Mouse (Mus musculus): ENCODE results near the gene Gtpbp1.

Gtpbp1 gene

GRCm38 (mm10) chr15:79755176-79755575 lies 64.5 kb downstream of the Gtpbp1 start:
- no peak for DNase-seq (ENCODE audit: low read depth)

GRCm38 (mm10) chr15:79755977-79756625 lies 65.5 kb downstream of the Gtpbp1 start:
- no peak for DNase-seq (ENCODE audit: low read depth)

GRCm38 (mm10) chr15:79757118-79757517 lies 66.5 kb downstream of the Gtpbp1 start:
- no peak for DNase-seq (ENCODE audit: low read depth)

- no peak for DNase-seq (ENCODE audit: low read depth)
Observed at GRCm38 (mm10) chr15:79760956-79761355, 70.3 kb downstream of the Gtpbp1 start.

GRCm38 (mm10) chr15:79763001-79763400 lies 72.4 kb downstream of the Gtpbp1 start:
- no peak for DNase-seq (ENCODE audit: low read depth)

GRCm38 (mm10) chr15:79763601-79764246 lies 73.1 kb downstream of the Gtpbp1 start:
- no peak for DNase-seq (ENCODE audit: low read depth)

GRCm38 (mm10) chr15:79764539-79765267 lies 74.1 kb downstream of the Gtpbp1 start:
- DNase-seq (ENCODE audit: low read depth): no peak

GRCm38 (mm10) chr15:79765361-79765760 lies 74.7 kb downstream of the Gtpbp1 start:
- DNase-seq (ENCODE audit: low read depth): no peak

GRCm38 (mm10) chr15:79766168-79766567 lies 75.5 kb downstream of the Gtpbp1 start:
- no peak for DNase-seq (ENCODE audit: low read depth)

GRCm38 (mm10) chr15:79766586-79767071 lies 76.0 kb downstream of the Gtpbp1 start:
- no peak for DNase-seq (ENCODE audit: low read depth)

GRCm38 (mm10) chr15:79767327-79767961 lies 76.8 kb downstream of the Gtpbp1 start:
- DNase-seq (ENCODE audit: low read depth): no peak

- DNase-seq (ENCODE audit: low read depth): no peak
Observed at GRCm38 (mm10) chr15:79768302-79768701, 77.7 kb downstream of the Gtpbp1 start.

GRCm38 (mm10) chr15:79770629-79771240 lies 80.1 kb downstream of the Gtpbp1 start:
- no peak for DNase-seq (ENCODE audit: low read depth)

Data from c-Kit-positive CD71-negative TER-119-negative erythroid progenitor cells, embryonic 14.5 days (primary cell).